26 mouse cellular contexts compared by ENCODE assay signal in the genomic region with DNA sequence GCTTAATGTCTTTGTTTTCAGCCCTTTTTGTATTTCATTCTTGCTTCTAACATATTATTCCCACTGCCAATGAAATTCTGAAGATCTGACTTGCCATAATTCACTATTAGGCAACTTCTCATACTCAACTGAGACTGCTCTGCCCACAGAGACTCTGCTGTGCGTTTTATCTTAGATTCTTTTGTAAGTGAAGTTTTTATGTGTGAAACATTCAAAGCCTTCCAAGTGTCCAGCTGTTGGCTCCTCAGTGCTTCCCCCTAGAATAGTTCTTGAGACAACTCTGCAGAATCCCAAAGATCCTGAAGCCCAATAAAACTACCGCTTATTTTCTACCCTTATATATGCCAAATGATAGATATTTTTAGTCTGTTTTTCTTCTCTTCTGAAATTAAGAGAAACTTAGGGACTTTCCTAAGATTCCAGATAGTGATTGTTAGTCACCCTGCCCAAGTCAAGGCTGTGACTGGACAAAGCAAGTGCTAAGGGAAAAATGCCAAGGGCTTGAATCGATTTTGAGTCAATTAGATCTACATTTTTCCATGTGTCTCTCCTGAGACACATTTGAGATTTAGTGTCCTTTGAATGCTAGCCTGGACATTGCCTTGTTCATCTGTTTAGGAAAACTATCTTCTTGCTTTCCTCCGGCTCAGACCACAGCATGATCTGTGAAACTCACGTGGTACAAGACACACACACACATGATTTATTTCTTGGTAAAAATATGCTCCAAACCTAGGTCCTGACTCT. TPM values are rescaled to one million over a fixed set of nuclear protein-coding genes. Genes with fewer than 3 reads are reported as not detected.
DNase-seq lines count a peak whose midpoint lies in the region; ATAC-seq and TF ChIP-seq lines count a peak whose summit lies in the region.
"Had no signal": no experiment of that assay in that cellular context is flagged by ENCODE, and none has a peak within 500 bp of the region (broad histone marks: within the 10 kb centered on the region; RNA-seq: fewer than 3 reads in every experiment).

No protein-coding gene starts in this region.

- H3K36me3 ChIP-seq in kidney, postnatal 0 days (ENCODE audit: insufficient read depth, low read length) = no peaks in the 10 kb centered on the region
- H3K36me3 ChIP-seq: embryonic facial prominence, embryonic 13.5 days; intestine, embryonic 15.5 days; midbrain, embryonic 12.5 days; neural tube, embryonic 15.5 days had no signal

- no peak overlapping the region for H3K9ac ChIP-seq in kidney, postnatal 0 days (ENCODE audit: low read depth, low read length)
- H3K9ac ChIP-seq: embryonic facial prominence, embryonic 13.5 days; hindbrain, embryonic 14.5 days; intestine, embryonic 15.5 days; midbrain, embryonic 12.5 days; neural tube, embryonic 15.5 days had no signal

- no peaks in the 10 kb centered on the region for H3K4me1 ChIP-seq in kidney, postnatal 0 days (replicated peaks; ENCODE audit: insufficient read depth, low read length)
- H3K4me1 ChIP-seq: embryonic facial prominence, embryonic 13.5 days; intestine, embryonic 15.5 days; midbrain, embryonic 12.5 days; neural tube, embryonic 15.5 days had no signal

- 64% methylated on average over 5 of the region's 5 CpGs for WGBS in kidney, postnatal 0 days

- H3K4me3 ChIP-seq in kidney, postnatal 0 days (replicated peaks; ENCODE audit: low read depth, low read length) = no peak overlapping the region
- H3K4me3 ChIP-seq: embryonic facial prominence, embryonic 13.5 days; intestine, embryonic 15.5 days; midbrain, embryonic 12.5 days; neural tube, embryonic 15.5 days had no signal

- DNase-seq in adrenal gland, adult 2 months = peak; percentile 26
- DNase-seq in adrenal gland, postnatal 14 days = no peak
- DNase-seq in kidney, postnatal 0 days (ENCODE audit: low spot score) = peak; percentile 68
- no peak for DNase-seq in kidney, adult 8-10 months
- peak; percentile 15 for DNase-seq in urinary bladder, postnatal 14 days (ENCODE audit: low spot score)
- no peak for DNase-seq in urinary bladder, postnatal 4 days (ENCODE audit: low spot score in 2 of 2)
- peak; percentile 27 for DNase-seq in skeletal muscle tissue, adult 2 months (ENCODE audit: low read depth, low spot score)
- no peak for DNase-seq in left cerebral cortex, adult 11 months (ENCODE audit: low spot score)
- DNase-seq: adrenal gland, postnatal 25 days; cerebellum, adult 2 months; gastrocnemius, postnatal 14 days; kidney, postnatal 25 days; right cerebral cortex, postnatal 4 days; thymus, postnatal 4 days had no signal

- no peaks in the 10 kb centered on the region for H3K27me3 ChIP-seq in kidney, postnatal 0 days (ENCODE audit: insufficient read depth, low read length)
- H3K27me3 ChIP-seq: CH12.LX; embryonic facial prominence, embryonic 13.5 days; intestine, embryonic 15.5 days; midbrain, embryonic 12.5 days; neural tube, embryonic 15.5 days had no signal

- no peaks in the 10 kb centered on the region for H3K9me3 ChIP-seq in kidney, postnatal 0 days (replicated peaks; ENCODE audit: low read length)
- H3K9me3 ChIP-seq: embryonic facial prominence, embryonic 13.5 days; intestine, embryonic 15.5 days; midbrain, embryonic 12.5 days; neural tube, embryonic 15.5 days had no signal

- H3K4me2 ChIP-seq in kidney, postnatal 0 days (ENCODE audit: low read length) = no peak overlapping the region
- H3K4me2 ChIP-seq: embryonic facial prominence, embryonic 13.5 days; hindbrain, embryonic 14.5 days; intestine, embryonic 15.5 days; liver, embryonic 11.5 days; midbrain, embryonic 12.5 days; neural tube, embryonic 15.5 days had no signal

- no peak for TF ChIP-seq CTCF in kidney, postnatal 0 days (IDR thresholded peaks at IDR 0.05; ENCODE audit: low read depth)

- no peak overlapping the region for H3K27ac ChIP-seq in kidney, postnatal 0 days
- H3K27ac ChIP-seq: embryonic facial prominence, embryonic 13.5 days; hindbrain, embryonic 14.5 days; intestine, embryonic 15.5 days; macrophage; midbrain, embryonic 12.5 days; neural tube, embryonic 15.5 days had no signal

- no peak for ATAC-seq in kidney, postnatal 0 days (replicated peaks; ENCODE audit: low FRiP score, low read depth)
- ATAC-seq: intestine, embryonic 15.5 days had no signal

RNA-seq across cellular contexts. Expression of a gene that starts 13.9 kb away (rescaled TPM):
- total RNA-seq in adrenal gland, adult 2 months (2021) = not detected
- polyA plus RNA-seq in adrenal gland, adult 2 months (2012; rRNA removed) = not detected in 2 replicates
- total RNA-seq in adrenal gland, postnatal 14 days (2021) = not detected in 2 replicates
- not detected in 2 replicates for polyA plus RNA-seq in kidney, postnatal 0 days (2015; fragmentation: Nextera tagmentation; extraction: Ambion mirVana)
- total RNA-seq: adrenal gland, postnatal 25 days; CH12.LX; gastrocnemius, postnatal 14 days; layer of hippocampus, postnatal 10 days; left cerebral cortex, postnatal 25 days had no signal
- polyA plus RNA-seq: cerebellum, adult 2 months; cortical plate, adult 2 months; embryonic facial prominence, embryonic 13.5 days; liver, embryonic 11.5 days; macrophage; midbrain, embryonic 12.5 days; neural tube, embryonic 15.5 days had no signal

RNA-seq across cellular contexts. Expression of a gene that starts 46.4 kb away (rescaled TPM):
- total RNA-seq in adrenal gland, adult 2 months (2021) = 1 to 10 TPM; 2.6 to 6.3 TPM
- 0.26 and 0.52 TPM in 2 replicates for polyA plus RNA-seq in adrenal gland, adult 2 months (2012; rRNA removed)
- total RNA-seq in adrenal gland, postnatal 14 days (2021) = 5.0 and 16.9 TPM in 2 replicates
- polyA plus RNA-seq in kidney, postnatal 0 days (2015; fragmentation: Nextera tagmentation; extraction: Ambion mirVana) = 18.3 and 27.5 TPM in 2 replicates
- total RNA-seq: CH12.LX had no signal

RNA-seq across cellular contexts. Expression of a gene that starts 58.6 kb away (rescaled TPM):
- total RNA-seq in adrenal gland, adult 2 months (2021) = under 1 TPM in 1 of 2 experiments, not detected in 1; 0.26 TPM
- polyA plus RNA-seq in adrenal gland, adult 2 months (2012; rRNA removed) = not detected in 2 replicates
- total RNA-seq in adrenal gland, postnatal 14 days (2021) = 0.19 TPM in 1 of 2 replicates, not detected in the other
- 0.20 and 0.28 TPM in 2 replicates for polyA plus RNA-seq in kidney, postnatal 0 days (2015; fragmentation: Nextera tagmentation; extraction: Ambion mirVana)
- total RNA-seq: adrenal gland, postnatal 25 days; gastrocnemius, postnatal 14 days had no signal
- polyA plus RNA-seq: heart, embryonic 16.5 days; hindbrain, embryonic 14.5 days; liver, embryonic 11.5 days; midbrain, embryonic 12.5 days; neural tube, embryonic 15.5 days had no signal

Comparison
In these comparisons a context has a peak if more than half of its experiments do, and no peak if none do; other contexts are left out.
1. DNase-seq: peak in adrenal gland, adult 2 months (single experiment), kidney, postnatal 0 days (single experiment), urinary bladder, postnatal 14 days (single experiment) and skeletal muscle tissue, adult 2 months (single experiment); none in adrenal gland, postnatal 14 days (single experiment), kidney, adult 8-10 months (0 of 2), urinary bladder, postnatal 4 days (0 of 2) and left cerebral cortex, adult 11 months (single experiment).